Mouse (Mus musculus) cerebellum, adult 8-10 months (tissue): ENCODE data around the gene Ube2ql1.
A peak's percentile ranks its signal among the peaks of the same experiment; 100 is the strongest.

Source experiments
- DNase-seq: peaks from one replicate; pipeline ENCODE4 v3.0.0; 2022

The Ube2ql1 gene

DNA sequence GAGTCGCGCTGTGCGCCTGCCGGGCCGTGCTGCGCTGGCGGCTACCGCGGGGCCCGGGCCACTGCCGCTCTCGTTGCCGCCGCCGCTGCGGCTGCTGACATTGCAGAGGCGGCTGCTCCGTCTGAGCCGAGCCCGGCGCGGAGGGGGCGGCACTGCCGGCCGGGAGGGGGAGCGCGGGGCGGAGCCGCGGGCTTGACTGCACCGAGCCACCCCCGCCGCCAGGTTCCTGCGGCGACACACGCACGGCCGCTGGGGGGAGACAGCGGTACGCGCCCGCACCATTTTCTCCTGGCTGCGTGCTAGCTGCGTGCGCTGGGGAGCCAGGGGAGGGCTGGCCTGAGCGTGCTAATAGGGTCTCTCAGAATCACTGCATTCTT is at the start of gene Ube2ql1:
TSS of gene Ube2ql1 (minus strand) at position 131 of the 377 bp plus-strand sequence.
- peak; percentile 95 for DNase-seq

DNA sequence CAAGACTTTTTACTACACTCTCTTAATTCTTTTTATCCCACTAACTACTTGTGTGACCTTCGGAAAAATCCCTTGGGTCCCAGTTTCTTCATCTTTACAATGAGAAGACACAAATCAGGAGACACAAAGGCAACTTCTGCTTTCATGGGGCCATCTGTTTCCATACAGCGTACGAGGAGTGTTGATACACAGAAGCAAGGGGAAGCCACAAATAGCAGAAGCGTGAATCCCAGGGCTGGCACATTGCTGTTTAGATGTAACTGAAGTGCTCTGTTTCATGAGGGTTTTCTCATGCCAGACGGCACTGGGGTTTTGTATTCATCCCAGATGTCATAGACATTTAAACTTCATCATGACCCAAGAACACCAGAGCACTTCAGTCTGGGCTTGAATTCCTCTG is 49.0 kb upstream of the Ube2ql1 start:
- DNase-seq = no peak

DNA sequence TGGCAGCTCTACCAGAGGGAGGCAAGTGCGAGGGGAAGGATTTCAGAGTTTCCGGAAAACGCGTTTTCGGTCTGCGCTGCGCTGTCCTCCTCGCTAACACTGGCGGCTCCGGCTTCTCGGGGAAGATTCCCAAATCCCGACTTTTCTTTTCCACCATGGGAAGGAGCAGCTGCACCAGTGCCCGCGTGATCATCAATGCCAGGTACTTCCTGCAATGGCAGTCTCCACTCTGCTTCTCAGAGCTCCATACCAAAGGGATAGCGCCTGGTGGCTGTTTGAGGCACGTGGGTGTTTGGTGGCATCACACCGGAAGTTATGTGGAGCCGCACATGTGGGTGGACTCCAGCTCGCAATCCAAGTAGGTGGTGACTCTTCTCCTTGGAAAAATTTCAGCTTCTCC is 38.5 kb upstream of the Ube2ql1 start:
- DNase-seq = no peak

DNA sequence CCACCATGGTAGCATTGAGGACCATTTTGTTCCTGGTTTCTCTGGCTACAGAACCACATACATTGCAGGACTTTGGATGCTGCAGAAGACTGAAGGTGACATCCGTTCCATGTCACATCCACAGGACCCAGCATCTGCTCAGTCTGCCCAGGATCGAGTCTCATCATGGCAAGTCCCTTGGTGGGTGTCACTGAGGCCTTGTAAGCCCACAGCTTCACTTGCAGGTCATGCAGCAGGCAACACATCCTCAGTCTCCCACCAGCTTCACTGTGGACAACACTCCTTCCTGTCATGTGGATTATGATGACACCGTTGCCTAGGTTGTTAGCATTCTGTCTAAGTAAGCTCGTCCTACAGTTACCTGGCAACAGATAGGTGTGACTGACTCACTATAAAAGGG is 32.7 kb upstream of the Ube2ql1 start:
- DNase-seq = no peak

DNA sequence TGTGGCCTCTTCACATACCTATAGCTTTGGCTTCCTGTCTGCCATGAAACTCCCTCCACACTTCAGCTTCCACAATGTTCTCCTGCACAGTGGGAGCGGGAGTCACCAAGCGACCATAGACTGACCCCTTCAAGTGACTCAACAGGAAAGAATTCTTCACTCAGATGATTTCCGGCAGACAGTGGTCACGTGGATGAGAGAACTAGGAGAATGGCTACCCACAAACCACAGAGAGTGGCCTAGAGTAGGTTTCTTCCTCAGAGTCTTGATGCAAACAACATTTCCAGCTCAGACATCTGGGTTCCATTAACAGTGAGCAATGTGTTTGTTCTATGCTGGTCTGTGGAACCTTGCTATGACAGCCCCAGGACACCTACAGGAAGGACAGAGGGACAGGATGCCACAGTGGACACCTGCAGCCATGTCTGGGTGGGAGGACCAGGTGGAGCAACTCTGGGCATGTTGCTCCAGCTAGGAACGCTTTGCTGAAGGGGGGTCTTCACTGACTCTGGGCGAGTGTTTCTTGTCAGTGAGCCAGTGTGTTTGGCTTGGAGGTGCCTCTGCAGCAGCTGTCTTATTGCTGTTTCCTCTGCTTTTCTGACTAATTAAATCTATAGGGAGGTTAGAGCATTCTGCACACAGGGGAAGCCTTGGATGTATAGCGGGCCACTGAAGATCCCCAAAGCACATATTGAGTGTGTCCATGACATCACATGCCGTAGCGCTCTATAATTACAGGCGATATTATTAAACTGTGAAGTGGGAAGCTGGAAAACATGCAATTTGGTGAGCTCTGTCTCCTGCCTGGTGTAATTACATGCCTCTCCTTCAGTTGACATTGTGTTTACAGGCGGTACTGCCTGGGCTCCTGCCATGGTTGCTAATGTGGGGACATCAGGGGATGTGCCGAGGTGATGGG is 31.1 kb upstream of the Ube2ql1 start:
- DNase-seq = no peak

DNA sequence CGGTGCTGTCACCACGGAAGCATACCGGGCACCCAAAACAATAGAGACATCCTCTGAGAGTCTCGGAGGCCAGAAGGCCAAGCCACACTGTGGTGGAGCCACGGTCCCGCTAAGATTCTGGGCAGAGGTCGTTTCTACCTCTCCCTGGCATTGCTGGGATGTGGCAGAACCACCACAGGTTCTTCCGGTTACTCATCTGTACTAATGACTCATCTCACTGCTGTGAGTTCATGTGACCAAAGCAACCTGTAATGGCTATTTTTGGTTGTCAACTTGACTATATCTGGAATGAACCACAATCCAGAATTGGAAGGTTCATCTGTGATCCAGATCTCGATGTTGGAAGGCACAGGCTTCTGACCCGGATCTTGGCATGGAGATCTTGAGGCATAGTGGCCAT is 28.5 kb upstream of the Ube2ql1 start:
- DNase-seq = no peak

- no peak for DNase-seq
Observed at GRCm38 (mm10) chr13:69764646-69765045, 25.0 kb upstream of the Ube2ql1 start.

- peak; percentile 82 for DNase-seq
Observed at GRCm38 (mm10) chr13:69761393-69761792, 21.7 kb upstream of the Ube2ql1 start.

- DNase-seq = no peak
Observed at GRCm38 (mm10) chr13:69758979-69759378, 19.3 kb upstream of the Ube2ql1 start.

DNA sequence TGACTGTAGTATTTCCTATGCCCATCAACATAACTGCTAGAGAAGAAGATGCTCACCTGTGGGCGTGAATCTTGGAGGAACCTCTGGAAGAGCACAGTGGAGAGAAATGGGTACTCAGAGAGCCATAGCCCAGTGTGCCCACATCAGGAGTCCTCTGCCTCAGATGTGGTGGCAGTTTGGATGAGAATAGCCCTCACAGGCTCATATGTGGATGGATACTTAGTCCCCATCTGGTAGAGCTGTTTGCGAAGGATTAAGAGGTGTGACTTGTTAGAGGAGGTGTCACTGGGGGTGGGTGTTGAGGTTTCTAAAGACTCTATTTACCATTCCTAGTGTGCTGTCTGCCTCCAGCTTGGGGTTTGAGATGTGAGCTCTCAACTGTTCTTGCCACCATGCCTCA is 13.2 kb upstream of the Ube2ql1 start:
- DNase-seq = no peak

DNA sequence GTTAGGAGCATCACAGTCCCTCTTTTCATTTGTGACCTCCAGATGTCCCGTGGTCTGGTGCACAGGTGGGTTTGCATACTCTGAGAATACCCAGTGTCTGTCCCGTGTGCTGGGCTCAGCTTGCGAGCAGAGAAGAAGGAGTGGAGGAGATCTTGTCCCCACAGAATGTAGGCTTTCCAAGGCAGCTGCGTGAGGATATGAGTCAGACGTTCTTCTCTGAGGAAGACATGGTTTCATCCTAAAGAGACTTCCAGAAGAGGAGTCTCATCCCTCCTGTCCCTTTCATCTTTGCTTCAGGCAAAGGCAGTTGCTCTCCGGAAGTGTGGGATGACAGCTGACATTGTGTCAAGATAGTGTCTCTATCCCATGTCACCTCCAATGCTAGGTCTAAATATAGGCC is 11.8 kb upstream of the Ube2ql1 start:
- DNase-seq = no peak

- no peak for DNase-seq
Observed at GRCm38 (mm10) chr13:69748756-69749155, 9.1 kb upstream of the Ube2ql1 start.

GRCm38 (mm10) chr13:69740331-69741285 is 919 bp upstream of the Ube2ql1 start:
- DNase-seq = peak; percentile 83

GRCm38 (mm10) chr13:69739091-69739758 is 464 bp downstream of the Ube2ql1 start:
- DNase-seq = peak; percentile 72

GRCm38 (mm10) chr13:69738461-69738971 is 1.2 kb downstream of the Ube2ql1 start:
- peak; percentile 76 for DNase-seq

DNA sequence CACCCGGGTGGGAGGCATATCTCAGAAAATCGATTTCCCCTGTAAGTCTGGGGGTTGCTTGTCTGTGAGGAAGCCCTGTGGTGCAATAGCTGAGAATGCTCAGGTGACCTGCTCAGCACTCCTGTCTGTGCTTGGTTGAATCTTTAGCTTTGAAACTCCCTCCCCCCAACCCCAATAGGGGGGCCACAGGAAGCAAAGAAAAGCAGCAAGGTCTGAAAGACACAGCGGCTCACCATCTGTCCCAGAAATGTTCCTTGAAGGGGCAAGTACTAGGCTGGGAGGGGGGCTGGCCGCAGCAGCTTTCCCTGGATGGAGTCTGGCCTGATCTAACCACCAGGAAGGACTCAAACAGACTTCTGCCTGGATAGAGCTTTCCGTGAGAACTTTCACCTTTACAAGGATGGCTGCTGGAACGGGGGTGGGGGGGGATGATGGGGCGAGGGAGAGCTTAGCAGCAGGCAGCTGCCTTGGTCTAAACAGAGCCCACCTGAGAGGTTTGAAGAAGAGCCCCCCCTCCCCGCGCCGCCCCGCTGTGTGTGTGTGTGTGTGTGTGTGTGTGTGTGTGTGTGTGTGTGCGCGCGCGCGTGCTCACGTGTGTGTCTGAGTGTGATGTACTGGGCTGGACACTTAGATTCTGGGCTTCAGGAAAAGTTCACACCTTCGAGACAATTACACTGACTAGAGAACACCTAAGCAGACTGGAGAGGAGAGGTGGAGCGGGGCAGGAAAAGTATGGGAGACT is 2.1 kb downstream of the Ube2ql1 start:
- peak; percentile 27 for DNase-seq

GRCm38 (mm10) chr13:69732636-69733035 is 7.1 kb downstream of the Ube2ql1 start:
- no peak for DNase-seq

GRCm38 (mm10) chr13:69725376-69725775 is 14.3 kb downstream of the Ube2ql1 start:
- no peak for DNase-seq

GRCm38 (mm10) chr13:69721141-69721540 is 18.5 kb downstream of the Ube2ql1 start:
- DNase-seq = no peak

- DNase-seq = no peak
Observed at GRCm38 (mm10) chr13:69717860-69718598, 21.7 kb downstream of the Ube2ql1 start.

DNA sequence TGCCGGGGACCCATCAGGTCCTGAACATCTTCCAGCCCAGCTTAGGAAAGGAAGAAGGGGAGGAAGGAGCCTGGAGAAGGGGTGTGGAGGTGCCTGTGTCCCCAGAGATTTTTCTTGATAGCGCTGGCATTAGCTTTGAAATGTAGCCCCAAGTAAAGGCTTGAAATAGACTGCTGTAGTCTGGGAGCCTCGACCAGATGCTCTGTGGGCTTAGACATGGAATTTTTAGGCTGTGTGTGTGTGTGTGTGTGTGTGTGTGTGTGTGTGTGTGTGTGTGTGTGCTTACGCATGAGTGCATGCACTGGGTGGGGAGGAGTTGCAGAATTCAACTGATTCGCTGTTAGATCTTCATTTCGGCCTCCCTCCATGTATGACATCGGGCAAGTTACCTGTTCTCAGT is 31.5 kb downstream of the Ube2ql1 start:
- no peak for DNase-seq
